Mouse (Mus musculus): Measurements from ENCODE around the gene Gm17689. TPM values are rescaled to one million over a fixed set of nuclear protein-coding genes. Genes with fewer than 3 reads are reported as not detected.

Gene Gm17689
- not detected in 2 replicates for total RNA-seq (2023)

DNA sequence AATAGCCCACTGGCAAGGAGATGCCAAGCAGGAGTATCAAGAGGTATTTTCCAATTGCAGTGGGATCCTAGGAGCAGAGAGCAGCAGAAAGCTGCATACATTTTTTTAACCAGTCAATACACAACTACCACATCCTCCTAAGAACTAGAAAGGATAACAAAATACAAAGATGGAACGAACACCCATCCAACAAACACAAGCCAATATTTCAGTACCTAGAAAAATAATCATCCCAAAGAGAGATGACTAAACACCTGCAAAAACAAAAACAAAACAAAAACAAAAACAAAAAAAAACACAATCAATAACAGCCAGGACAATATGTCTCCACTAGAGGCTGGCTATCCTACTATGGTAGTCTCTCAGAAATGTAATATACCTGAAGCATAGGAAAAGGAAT is at the start of gene Gm17689:
Gene Gm17689 (minus strand): TSS at position 101 of the 400 bp plus-strand sequence.

DNA sequence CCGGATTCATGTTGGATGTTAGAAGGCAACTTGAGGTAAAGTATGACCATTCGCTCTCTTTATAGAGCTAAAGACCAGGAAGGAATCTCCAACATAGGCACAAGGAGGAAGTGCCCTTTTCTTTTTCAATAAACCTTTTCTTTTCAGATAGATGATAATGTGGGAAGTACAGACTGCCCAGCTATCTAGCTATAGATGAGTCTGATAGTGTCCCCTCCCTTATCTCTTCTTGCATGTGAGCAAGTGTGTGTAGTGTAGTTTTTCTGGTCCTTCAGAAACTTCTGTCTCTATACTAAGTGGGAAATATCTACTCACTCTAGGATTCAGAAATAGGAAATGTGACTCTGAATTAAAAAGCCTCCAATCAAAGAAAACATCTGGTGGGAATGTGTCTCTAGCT is 40.6 kb downstream of the Gm17689 start, which contains the start of gene Gm5615:
Gene Gm5615 (minus strand): TSS at position 101 of the 400 bp plus-strand sequence.

Other genes with a start within 250 kb of the Gm17689 start
- gene Gm7257, start 150.8 kb downstream of the Gm17689 start, total RNA-seq (2023) = not detected in 2 replicates
- gene Gm9513, start 107.0 kb downstream of the Gm17689 start, total RNA-seq (2023) = not detected in 2 replicates
- not detected in 2 replicates for gene Gm5615, start 40.7 kb downstream of the Gm17689 start, total RNA-seq (2023)
- not detected in 2 replicates for gene A630095E13Rik, start 60.7 kb upstream of the Gm17689 start, total RNA-seq (2023)
- not detected in 2 replicates for gene Acrv1, start 110.6 kb upstream of the Gm17689 start, total RNA-seq (2023)
- gene Chek1, start 144.4 kb upstream of the Gm17689 start, total RNA-seq (2023) = 11.1 and 18.9 TPM in 2 replicates
- 123 and 167 TPM in 2 replicates for gene Stt3a, start 185.0 kb upstream of the Gm17689 start, total RNA-seq (2023)
- 19.2 and 19.8 TPM in 2 replicates for gene Ei24, start 214.8 kb upstream of the Gm17689 start, total RNA-seq (2023)
- gene Fez1, start 239.2 kb upstream of the Gm17689 start, total RNA-seq (2023) = not detected in 2 replicates